Mouse (Mus musculus) erythroblast, embryonic 14.5 days (primary cell): ENCODE measurements around the gene Atp5d.

Experiments used
- GATA1 ChIP-seq: IDR thresholded peaks from 2 replicates; pipeline ENCODE4 v1.6.1; 2012; ENCODE audit warnings: low read length, inconsistent platforms, mixed read lengths
- TAL1 ChIP-seq: IDR thresholded peaks from 3 replicates; pipeline ENCODE4 v1.6.1; 2012; ENCODE audit warnings: low read length, inconsistent platforms, mixed read lengths

- 0 out of 2 replicates have a peak, but pooled peaks have one; percentile 29 for TF ChIP-seq GATA1
- 0 out of 3 replicates have a peak, but pooled peaks have one; percentile 22 for TF ChIP-seq TAL1
Observed at GRCm38 (mm10) chr10:80116927-80117691, 21.3 kb upstream of the Atp5d start.
